Mouse (Mus musculus): ENCODE measurements around the gene Bphl. TPM values are rescaled to one million over a fixed set of nuclear protein-coding genes. Genes with fewer than 3 reads are reported as not detected.

Bphl gene
- total RNA-seq, 1 experiment from 2014 or later, result 25.9 TPM

- no peak for ATAC-seq (replicated peaks; ENCODE audit: low read depth, poor library complexity, severe bottlenecking)
These were observed 75.7 kb downstream of the Bphl start for GRCm38 (mm10) chr13:34113086-34113485.

- ATAC-seq (replicated peaks; ENCODE audit: low read depth, poor library complexity, severe bottlenecking), result no peak
These were observed 77.3 kb downstream of the Bphl start for GRCm38 (mm10) chr13:34114654-34115053.

- peak; percentile 20 for ATAC-seq (replicated peaks; ENCODE audit: low read depth, poor library complexity, severe bottlenecking)
These were observed 79.1 kb downstream of the Bphl start for GRCm38 (mm10) chr13:34116508-34116907.

- peak; percentile 46 for ATAC-seq (replicated peaks; ENCODE audit: low read depth, poor library complexity, severe bottlenecking)
These were observed 81.4 kb downstream of the Bphl start for GRCm38 (mm10) chr13:34118816-34119215.

- no peak for ATAC-seq (replicated peaks; ENCODE audit: low read depth, poor library complexity, severe bottlenecking)
These were observed 82.0 kb downstream of the Bphl start for GRCm38 (mm10) chr13:34119406-34119805.

GRCm38 (mm10) chr13:34120536-34120935 lies 83.1 kb downstream of the Bphl start:
- ATAC-seq (replicated peaks; ENCODE audit: low read depth, poor library complexity, severe bottlenecking), result no peak

Other genes with a start within 250 kb of the Bphl start
- gene Serpinb6e, start 194.2 kb upstream of the Bphl start, total RNA-seq (2017), result not detected in 2 replicates
- not detected in 2 replicates for gene Serpinb6c, start 131.9 kb upstream of the Bphl start, total RNA-seq (2017)
- 25.9 and 29.3 TPM in 2 replicates for gene Nqo2, start 72.9 kb upstream of the Bphl start, total RNA-seq (2017)
- 43.0 and 47.0 TPM in 2 replicates for gene Ripk1, start 35.2 kb upstream of the Bphl start, total RNA-seq (2017)
- gene Serpinb6a, start 34.8 kb upstream of the Bphl start, total RNA-seq (2017), result 15.1 and 16.4 TPM in 2 replicates
- gene Tubb2a, start 40.4 kb downstream of the Bphl start, total RNA-seq (2017), result 8.1 and 15.1 TPM in 2 replicates
- not detected in 2 replicates for gene Tubb2b, start 92.9 kb downstream of the Bphl start, total RNA-seq (2017)
- 189 and 240 TPM in 2 replicates for gene Psmg4, start 125.4 kb downstream of the Bphl start, total RNA-seq (2017)

All from common myeloid progenitor, adult 5-6 weeks (primary cell).